Mouse (Mus musculus) E14TG2a.4 (cell line): ENCODE results near the gene Gm11172.
"Not testable (repeated sequence)": the region's sequence is repeated elsewhere in the genome, so short reads cannot be mapped to it uniquely, and the experiment has no call there.

Source experiments
- H3K27me3 ChIP-seq: 2 replicates; pipeline ENCODE4 v1.6.1; 2014; ENCODE audit warnings: low read length, control low read depth; ENCODE audit not compliant: insufficient read depth
- H3K36me3 ChIP-seq: 2 replicates; pipeline ENCODE4 v1.6.1; 2014; ENCODE audit warnings: low read length, control low read depth; ENCODE audit not compliant: insufficient read depth
- H3K4me1 ChIP-seq: replicated peaks from 2 replicates; pipeline ENCODE4 v1.6.1; 2014; ENCODE audit warnings: low read depth, low read length, control low read depth
- H3K4me3 ChIP-seq: replicated peaks from 2 replicates; pipeline ENCODE4 v1.5.1; 2014; ENCODE audit warnings: mild to moderate bottlenecking, low read length
- H3K9me3 ChIP-seq: 2 replicates; pipeline ENCODE4 v1.6.1; 2014; ENCODE audit warnings: low read length, control low read depth
- CTCF ChIP-seq: conservative IDR thresholded peaks from 2 replicates; pipeline ENCODE4 v1.5.1; 2014; ENCODE audit warnings: low read length
- NANOG ChIP-seq: IDR thresholded peaks from 2 replicates; pipeline ENCODE4 v1.6.1; 2014; ENCODE audit warnings: borderline replicate concordance, low read length, mixed read lengths
- POU5F1 ChIP-seq: IDR thresholded peaks from 2 replicates; pipeline ENCODE4 v1.6.1; 2014; ENCODE audit warnings: low read length, borderline replicate concordance

Gm11172 gene

DNA sequence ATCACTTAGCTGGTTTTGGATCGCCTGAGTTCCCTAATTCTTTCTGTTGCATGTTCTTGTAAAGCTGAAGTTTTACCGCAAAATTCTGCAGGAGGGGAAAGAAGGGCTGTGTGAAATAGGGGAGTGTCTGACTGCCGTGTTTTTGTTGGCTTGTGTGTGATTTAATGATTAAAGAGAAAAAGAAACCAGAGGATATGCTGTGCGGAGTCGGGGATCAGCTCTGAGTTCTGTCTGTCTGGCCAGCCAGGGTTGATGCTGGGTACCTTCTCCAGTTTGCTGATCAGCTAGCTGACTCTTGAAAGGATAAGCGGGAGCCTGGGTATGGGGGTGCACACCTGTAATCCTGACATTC, 31.6 kb downstream of the Gm11172 start:
- Histone ChIP-seq H3K4me3 (peak overlapping the region; percentile 63), H3K27me3 (no peaks in the 10 kb centered on the region), H3K4me1 (peaks cover 51% of the 10 kb centered on the region), H3K9me3 (no peaks in the 10 kb centered on the region), H3K36me3 (peaks cover 12% of the 10 kb centered on the region)
- TF ChIP-seq POU5F1: no peak
- TF ChIP-seq CTCF: no peak
- no peak for TF ChIP-seq NANOG

DNA sequence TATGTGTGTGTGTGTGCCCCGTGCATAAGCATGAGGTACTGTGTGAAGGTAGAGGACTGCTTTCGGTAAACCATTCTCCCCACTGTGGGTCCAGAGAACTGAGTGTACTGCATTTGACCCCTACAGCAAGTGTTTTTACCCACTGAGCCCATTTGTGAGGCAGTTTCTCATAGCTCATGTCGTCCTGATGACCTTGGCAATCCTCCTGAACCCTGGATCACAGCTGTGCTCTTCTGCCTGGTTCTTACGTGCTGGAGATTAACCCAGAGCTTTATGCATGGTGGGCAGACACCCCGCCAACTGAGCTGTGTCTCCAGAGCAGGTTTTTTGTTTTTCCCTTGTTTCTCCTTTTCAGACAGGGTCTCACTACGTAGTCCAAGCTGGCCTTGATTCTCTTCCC, 33.2 kb downstream of the Gm11172 start:
- H3K4me1 ChIP-seq: peaks cover 41% of the 10 kb centered on the region
- no peaks in the 10 kb centered on the region for H3K27me3 ChIP-seq
- H3K36me3 ChIP-seq: no peaks in the 10 kb centered on the region
- no peak for TF ChIP-seq POU5F1
- TF ChIP-seq CTCF: no peak
- H3K4me3 ChIP-seq: no peak overlapping the region
- H3K9me3 ChIP-seq: no peaks in the 10 kb centered on the region

DNA sequence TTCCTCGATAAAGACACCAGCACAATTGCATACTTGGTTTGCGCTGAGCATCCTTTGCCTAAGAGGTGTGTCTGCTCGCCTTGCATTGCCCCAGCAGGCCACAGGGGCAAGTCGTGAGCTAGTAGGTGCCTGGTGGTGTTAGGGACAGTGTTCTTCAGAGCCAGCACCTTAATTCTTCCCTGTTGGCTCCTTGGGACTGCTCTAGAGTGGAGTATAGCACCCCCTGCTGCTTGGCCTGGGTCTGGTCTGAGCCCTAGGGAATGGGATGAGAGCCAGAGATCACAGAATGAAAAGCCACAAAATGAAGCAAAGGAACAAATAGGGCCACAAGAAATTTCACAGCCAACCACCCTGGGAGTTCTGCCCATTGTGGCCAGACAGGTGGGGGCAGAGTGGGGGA, 33.8 kb downstream of the Gm11172 start:
- H3K9me3 ChIP-seq: no peaks in the 10 kb centered on the region
- no peaks in the 10 kb centered on the region for H3K27me3 ChIP-seq
- no peak overlapping the region for H3K4me3 ChIP-seq
- TF ChIP-seq POU5F1 (no peak), CTCF (peak; percentile 63)
- peaks cover 36% of the 10 kb centered on the region for H3K4me1 ChIP-seq
- H3K36me3 ChIP-seq: no peaks in the 10 kb centered on the region

DNA sequence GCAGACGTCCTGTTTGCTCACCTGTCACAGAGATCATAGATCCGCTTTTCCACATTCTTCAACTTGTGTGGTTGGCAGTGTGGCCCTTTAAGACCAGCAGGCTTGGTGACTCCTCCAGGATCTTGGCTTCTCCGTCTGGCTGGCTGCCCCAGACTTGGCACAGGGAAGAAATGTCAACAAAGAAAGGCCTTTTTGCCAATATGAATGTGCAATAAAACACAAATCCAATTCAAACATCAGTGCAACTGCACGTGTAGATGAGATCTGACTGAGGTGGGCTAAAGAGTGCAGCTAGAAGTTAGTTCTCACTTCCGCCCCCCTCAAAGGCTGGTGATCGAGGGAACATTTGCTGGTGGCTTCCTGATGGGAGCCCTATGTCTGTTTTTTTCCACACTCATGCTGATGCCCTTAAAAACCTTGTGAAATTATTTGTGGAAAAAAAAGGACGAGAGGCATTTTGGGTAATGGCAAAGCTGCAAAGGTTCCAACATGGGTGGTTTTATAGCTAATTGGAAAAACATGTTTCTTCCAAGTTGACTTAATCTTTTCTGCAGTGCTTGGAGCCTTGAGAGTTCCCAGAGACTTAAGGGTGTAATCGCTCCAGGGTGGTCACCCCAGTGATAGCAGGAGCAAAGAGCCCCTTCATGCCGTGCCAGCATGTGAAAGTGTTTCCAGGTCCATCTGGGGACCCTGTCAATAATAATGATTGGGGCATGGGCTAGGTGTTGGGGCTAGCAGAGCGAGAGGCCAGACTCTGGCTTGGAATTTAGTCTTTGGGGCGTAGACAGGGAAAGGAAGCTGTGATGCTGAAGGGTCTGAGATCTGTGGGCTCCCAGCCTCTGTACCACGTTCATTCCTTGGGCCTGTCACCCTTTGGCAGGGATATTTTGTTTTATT, 37.5 kb downstream of the Gm11172 start:
- Histone ChIP-seq H3K27me3 (no peaks in the 10 kb centered on the region), H3K4me1 (peaks cover 13% of the 10 kb centered on the region), H3K9me3 (no peaks in the 10 kb centered on the region), H3K36me3 (no peaks in the 10 kb centered on the region), H3K4me3 (no peak overlapping the region)
- no peak for TF ChIP-seq CTCF
- no peak for TF ChIP-seq POU5F1
- no peak for TF ChIP-seq NANOG

DNA sequence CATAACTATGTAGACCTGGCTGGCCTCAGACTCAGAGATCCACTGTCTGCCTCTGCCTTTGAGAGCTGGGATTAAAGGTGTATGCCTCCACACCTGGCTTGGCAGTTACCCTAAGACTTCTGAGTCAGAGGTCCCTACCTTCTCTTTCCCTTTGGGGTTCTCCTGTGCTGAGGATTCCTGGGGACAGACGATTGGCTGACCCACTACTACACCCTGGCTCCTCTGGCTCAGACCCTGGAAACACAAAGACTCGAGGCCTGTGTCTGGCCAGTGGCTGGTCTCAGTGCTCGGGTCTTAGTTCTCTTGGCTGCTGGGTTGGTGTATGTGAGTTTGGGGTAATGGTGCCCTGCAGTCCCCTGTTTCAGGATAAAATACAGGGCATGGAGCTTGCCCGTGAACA, 38.2 kb downstream of the Gm11172 start:
- Histone ChIP-seq H3K27me3 (no peaks in the 10 kb centered on the region), H3K4me3 (no peak overlapping the region), H3K9me3 (no peaks in the 10 kb centered on the region), H3K4me1 (peaks cover 12% of the 10 kb centered on the region), H3K36me3 (no peaks in the 10 kb centered on the region)
- no peak for TF ChIP-seq NANOG
- TF ChIP-seq POU5F1: no peak
- TF ChIP-seq CTCF: no peak

DNA sequence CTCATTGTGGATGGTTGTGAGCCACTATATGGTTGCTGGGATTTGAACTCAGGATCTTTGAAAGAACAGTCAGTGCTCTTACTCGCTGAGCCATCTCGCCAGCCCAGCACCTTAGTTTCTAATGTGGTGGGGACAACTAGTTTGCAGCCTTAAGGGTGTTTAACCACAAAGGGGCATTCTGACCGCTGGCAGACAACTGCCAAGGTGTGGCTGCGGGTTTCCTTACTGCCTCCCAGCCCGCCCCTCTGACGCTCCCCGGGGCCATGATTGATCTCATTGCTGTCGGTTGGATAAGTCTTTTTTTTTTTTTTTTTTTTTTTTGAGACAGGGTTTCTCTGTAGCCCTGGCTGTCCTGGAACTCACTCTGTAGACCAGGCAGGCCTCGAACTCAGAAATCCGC, 39.5 kb downstream of the Gm11172 start:
- not testable (repeated sequence) for H3K4me1 ChIP-seq, H3K27me3 ChIP-seq, H3K4me3 ChIP-seq, H3K9me3 ChIP-seq, H3K36me3 ChIP-seq

DNA sequence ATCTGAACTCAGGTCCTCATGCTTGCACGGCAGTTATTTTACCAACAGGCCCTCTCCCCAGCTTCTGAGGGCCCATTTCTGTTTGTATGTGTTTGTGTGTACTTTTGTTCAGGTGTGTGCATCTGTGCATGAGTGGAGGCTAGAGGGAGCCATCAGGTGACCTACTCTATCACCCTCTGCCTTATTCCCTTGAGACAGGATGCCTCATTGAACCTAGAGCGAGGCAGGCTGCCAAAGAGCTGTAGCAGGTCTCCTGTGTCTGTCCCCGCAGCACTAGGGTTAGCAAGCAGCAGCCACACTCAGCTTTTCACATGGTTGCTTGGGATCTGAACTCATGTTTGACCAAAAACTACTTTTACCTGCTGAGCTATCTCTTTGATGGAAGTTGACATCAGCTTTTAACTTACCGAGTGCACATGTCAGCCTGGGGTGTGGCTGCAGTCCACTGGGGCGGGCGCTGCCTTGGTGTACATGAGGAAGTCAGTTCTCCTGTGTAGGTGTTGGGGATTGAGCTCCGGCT, 47.1 kb downstream of the Gm11172 start:
- no peak for TF ChIP-seq POU5F1
- no peak for TF ChIP-seq CTCF
- TF ChIP-seq NANOG: no peak
- H3K27me3 ChIP-seq: no peaks in the 10 kb centered on the region

DNA sequence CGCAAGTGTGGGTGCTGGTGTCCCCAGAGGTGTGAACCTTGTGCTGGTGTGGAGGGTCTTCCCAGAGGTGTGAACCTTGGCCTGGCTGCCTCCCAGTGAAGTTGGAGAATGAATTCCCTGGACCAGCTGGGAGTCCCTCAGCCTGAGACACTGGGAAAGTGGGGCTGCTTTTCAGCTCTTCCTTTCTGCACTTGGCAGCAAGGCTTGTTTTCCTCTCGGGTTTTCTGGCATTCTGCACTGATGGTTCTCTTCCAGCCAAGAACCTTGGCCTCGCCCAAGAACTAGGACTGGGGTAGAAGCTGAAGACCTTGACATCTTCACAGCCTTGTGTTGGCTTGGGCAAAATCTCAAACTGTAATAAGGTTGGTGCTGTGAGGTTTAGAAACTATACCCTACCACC, 48.7 kb downstream of the Gm11172 start:
- Histone ChIP-seq H3K27me3 (no peaks in the 10 kb centered on the region; the same call in 1 of the 2 replicates), H3K4me1 (peaks cover 18% of the 10 kb centered on the region), H3K36me3 (no peaks in the 10 kb centered on the region), H3K4me3 (no peak overlapping the region), H3K9me3 (no peaks in the 10 kb centered on the region)
- TF ChIP-seq NANOG (no peak), POU5F1 (no peak), CTCF (no peak)

More for the DNA sequence above, 47.1 kb downstream of the Gm11172 start:
- no peak overlapping the region for H3K4me3 ChIP-seq
- H3K4me1 ChIP-seq: peaks cover 16% of the 10 kb centered on the region
- H3K9me3 ChIP-seq: no peaks in the 10 kb centered on the region
- no peaks in the 10 kb centered on the region for H3K36me3 ChIP-seq
